Mouse (Mus musculus) thymus, postnatal 4 days (tissue): ENCODE results near the gene Hsf2bp.
A peak's percentile ranks its signal among the peaks of the same experiment; 100 is the strongest.

Experiments used
- DNase-seq: peaks from one replicate; pipeline ENCODE4 v3.0.0; 2021

Hsf2bp gene

DNA sequence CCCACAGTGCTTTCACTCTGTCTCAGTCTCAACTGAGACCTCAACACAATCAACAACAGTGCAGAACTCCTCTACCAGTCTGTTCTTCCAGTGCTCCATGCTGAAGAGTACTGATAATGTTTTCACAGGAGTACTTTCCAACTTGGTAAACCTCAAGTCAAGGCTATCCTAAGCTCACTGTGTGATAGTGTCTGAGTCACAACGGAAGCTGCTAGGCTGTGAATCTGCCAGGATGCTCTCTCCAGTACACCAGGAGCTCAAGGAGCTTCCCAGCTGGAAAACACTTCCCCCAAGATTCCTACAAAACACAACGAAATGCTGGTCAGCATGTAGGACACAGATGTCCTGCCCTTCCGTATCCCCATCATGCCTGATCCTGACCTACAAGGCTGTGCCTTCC is 7.8 kb downstream of the Hsf2bp start:
- DNase-seq: no peak

DNA sequence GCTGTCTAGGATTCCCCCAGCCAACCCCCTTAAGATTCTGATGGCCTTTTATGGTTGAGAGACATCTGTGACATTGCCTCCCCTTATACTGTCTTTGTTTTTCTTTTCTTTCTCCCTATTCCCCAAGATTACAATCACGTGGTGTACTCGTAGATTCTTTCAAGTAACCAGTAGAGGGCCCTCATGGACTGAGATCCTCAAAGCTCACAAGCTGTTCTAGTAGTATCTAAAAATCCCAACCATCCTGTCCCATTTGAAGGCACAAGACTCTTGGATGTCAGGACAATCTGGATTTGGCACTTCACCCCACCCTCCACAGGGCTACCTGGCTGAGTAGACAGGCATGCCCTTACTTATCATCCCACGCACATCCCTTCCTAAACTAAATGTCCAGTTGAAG is 8.5 kb downstream of the Hsf2bp start:
- DNase-seq: no peak

DNA sequence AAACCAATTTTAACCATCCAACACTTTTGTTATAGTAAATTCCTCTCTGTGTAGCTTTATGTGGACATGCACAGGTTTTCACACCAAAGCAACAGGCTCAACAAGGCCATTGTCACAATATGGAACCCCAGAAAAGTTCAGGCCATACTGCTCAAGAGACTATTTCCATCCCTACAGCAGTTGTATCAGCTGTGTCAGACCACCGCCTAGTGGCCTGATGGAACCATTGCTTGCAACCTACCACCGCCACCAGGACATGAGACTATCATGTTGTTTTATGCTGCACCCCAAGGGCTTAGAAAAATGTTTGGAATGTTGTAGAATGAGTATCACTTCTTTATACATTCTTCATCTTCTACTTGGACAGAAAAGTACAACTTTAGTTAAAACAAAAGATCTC is 10.8 kb downstream of the Hsf2bp start:
- DNase-seq: peak; percentile 75

DNA sequence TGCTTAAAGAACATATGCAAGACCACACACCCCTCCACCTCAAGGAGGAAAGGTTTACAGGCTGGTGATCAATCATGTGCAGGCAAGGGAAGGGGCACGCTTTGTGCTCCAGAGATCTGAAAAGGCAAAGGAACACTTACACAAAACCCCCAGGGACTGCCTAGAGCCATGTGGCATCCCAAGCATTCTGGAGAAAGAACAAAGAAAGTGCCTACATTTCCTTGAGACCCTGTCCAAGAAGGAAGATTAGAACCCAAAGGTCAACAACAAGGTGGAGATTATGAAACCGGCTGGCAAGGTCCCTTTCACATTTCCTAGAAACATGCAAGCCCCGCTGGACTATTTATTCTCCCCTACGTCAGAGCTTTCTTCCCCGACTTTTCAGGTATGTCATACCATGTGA is 11.5 kb downstream of the Hsf2bp start:
- no peak for DNase-seq

DNA sequence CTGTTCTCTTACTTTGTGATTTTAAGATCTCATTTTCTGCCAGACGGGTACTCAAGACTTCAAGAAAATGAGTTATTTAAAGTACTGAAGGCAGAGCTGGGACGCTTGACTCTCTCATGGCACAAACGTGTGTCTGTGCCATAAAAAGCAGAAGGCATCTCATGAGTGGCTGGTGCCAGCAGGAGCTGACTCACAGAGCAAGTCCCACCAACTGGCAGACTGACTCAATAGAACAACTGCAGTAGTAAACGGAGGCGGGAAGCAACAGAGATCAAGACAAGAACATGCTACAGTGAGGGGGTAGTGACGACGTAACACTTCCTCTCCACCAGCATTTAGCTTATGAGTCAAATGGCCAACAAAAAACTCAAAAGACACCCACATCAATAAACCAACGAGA is 13.1 kb downstream of the Hsf2bp start:
- DNase-seq: peak; percentile 17

DNA sequence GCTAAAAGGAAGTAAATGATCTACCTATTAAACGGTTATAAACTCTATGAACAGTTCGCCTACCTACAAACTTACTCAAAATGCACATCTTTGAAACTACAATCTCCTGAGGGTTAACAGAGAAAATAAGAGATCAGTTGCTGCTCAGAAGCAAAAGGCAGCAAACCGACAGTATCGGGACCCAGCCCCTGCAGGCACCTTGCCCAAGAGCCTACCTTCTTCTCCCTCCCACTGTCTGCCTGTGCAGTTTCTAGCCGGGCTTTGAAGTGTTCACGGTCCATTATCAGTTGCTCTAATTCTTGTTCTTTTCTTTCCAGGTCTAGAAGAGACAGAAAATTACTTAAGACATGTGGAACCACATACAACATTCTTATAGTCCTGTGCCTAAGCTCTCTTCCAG is 13.6 kb downstream of the Hsf2bp start:
- DNase-seq: no peak

DNA sequence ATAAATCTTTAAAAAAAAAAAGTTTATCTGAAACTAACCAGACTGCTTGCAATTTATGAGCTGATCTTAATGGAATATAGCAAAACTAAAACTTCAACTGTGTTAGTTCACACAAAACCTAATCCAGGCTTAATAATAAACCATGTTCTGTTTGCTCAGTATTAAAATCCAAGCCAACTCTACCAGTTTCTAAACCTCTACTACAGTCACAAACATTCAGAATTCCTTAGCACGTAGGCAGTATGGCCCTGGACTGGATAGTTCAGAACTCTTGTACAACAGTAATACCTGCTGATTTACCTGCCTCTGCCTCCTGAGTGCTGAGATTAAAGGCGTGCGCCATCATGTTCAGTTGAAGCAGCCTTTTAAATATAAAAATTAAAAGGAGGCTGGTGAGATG is 14.2 kb downstream of the Hsf2bp start:
- DNase-seq: no peak

DNA sequence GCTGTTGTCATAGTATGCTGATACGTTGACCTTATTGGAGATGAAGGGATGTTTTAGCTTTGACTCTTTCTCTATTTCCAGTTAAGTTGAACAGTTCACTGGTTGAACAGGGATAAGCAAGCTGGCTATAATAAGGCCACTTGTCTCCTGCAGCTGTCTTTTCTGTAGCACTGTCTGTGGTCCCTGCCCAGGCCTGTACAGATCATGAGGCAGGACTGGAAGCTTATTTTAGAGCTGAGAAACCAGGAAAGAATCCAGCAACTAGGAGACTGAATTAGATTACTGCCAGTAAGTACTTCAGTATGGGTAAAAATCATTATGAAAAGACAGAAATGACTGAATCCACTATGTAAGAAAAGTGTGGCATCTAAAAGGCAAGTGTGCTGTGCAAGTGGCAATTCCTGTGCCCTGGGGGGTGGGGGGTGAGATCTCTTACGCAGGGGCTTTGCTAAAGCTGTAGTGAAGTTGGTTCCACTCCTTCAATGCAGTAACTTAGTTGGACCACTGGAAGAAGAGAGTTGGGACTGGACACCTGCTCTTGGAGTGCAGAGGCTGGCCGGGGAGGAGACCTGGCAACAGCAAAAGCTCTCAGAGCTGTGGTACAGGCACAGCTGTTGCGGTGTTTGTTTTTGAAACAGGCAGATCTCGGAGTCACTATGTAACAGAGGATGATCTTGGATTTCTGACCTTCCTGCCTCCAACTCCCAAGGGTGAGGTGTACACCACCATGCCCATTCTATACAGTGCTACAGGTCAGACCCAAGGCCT is 17.8 kb downstream of the Hsf2bp start:
- no peak for DNase-seq

DNA sequence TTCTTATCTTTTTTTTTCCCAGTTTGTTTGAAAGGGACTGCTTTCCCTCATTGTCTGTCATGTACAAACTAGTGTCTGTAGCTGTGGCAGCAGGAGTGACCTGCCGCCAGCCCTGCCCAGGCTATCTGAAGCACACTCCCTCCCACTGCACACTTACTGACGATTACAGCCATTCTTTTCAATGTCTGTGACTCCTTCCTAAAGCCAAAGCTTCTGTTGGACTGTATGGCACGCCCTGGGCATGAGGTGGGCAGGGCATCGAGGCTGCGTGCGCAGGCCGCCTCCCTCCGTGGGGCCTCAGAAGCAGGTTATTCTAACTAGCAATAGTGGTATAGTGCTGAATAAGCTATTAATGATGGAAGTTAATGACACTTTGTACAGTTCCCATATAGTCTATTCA is 19.7 kb downstream of the Hsf2bp start:
- DNase-seq: no peak

DNA sequence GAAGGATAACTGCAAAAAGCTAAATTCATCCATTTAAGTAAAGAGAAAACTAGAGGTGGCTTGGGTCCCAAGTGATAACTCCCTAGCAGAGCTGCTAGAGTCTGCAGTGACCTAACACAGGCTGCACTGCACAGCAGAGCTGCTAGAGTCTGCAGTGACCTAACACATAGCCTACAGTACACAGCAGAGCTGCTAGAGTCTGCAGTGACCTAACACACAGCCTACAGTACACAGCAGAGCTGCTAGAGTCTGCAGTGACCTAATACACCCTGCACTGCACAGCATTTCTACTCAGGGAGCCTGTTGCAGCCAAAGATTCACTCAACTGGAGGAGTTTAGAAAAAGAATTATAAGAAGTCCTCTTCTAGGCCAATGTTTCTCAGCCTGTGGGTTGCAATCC is 22.5 kb downstream of the Hsf2bp start:
- DNase-seq: no peak

DNA sequence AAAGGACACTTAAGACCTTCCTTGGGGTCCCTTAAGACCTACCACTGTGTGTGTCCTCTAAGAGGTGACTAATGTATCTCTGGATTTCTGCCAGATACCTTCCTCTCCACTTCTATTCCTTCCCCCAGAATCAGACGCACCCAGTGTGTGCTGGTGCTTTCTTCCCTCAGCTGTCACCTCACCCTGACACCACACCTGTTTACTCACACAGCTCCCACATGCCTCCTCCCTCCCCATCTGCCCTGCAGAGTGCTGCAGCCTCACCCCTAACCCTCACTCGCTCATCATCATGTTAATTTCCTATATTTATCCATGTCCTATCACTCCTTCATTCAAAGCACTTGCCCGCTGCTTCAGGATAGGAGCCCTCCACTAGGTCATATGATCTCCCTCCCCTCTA is 23.9 kb downstream of the Hsf2bp start:
- DNase-seq: no peak

DNA sequence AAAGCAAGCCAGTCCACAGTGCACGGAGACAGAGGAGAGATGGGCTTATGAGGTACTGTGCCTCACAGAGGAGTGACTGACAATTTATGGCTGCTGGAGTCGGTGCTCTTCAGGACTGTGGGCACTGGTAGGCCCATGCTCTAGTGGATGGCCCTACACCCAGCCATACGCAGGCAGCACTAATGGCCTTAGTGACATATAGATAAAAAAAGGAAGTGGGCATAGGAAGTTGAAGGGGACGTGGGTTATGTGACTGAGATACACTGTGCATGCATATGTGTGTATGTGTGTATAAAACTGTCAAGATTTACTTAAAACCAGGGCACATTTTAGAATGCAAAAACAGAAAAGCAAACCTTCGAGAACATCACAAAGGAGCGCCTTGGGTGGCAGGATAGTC is 24.5 kb downstream of the Hsf2bp start:
- no peak for DNase-seq

DNA sequence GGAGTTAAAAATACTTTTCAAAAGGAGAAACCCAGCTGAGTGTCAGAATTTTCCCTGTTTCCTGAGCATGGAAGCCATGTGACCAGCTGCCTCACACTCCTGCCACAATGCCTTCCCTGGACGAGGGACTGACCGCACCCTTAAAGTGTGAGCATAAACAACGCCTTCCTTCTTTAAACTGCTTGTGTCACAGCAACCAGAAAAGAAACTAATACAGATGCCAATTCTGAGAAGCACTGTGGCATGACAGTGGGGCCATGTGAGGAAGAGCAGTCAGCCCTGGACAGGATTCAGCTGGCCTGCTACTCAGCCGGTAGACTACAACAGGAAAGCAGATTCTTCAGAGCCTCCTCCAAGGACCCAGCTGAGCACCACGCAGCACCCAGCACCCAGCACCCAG is 29.3 kb downstream of the Hsf2bp start:
- DNase-seq: no peak

DNA sequence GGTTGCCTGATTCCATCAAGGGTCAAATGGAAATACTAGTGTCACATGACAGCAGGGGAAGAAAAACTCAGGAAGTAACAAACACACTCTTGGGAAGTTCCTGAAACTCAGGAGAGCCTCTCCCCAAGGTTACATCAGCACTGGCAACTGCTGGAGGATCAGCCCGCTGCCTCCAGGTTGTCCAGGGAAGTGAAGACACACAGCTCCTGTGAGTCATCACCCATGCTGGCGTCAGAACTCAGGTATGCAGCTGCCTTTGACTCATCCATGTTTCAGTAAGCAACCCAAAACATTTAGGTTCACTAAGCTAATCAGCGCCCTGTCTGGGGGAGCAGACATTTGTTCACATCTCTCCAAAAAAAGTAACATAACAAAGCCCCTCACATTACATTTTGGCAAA is 32.9 kb downstream of the Hsf2bp start:
- no peak for DNase-seq

DNA sequence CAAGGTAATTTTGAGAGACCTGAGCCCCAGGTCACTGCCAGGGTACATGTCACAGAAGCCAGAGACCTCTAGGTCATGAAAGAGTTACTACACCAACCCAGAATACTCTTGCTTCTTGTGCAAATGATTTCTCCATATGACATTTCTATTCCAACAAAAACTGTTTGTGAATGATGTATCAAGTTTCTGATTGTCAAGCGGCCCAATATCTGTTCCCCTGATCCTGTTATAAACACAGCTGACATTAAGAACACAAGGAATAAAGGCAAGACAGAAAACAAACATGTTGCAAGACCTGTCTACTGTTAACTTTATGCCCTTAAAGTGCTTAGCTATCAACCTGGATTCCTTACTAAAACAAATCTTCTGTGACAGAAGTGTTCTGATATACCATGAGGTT is 37.8 kb downstream of the Hsf2bp start:
- DNase-seq: no peak

DNA sequence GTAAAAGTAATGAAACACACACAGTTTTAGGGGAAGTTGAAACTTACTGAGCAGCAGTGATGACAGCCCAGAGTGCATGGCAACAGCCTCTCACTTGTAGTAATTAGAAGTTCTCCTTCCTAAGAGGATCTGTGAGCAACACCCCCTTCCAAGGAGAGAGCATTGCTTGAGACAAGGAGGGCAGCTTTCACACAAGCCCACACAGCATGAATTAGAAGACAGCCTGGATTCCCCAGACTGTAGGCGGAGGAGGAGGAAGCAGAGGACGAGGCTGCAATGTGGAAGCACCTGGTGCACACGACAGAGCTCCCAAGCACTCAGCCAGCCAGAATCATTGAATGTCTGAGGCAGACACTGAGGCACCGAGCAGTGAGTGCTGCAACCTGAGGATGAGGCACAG is 39.8 kb downstream of the Hsf2bp start:
- no peak for DNase-seq

DNA sequence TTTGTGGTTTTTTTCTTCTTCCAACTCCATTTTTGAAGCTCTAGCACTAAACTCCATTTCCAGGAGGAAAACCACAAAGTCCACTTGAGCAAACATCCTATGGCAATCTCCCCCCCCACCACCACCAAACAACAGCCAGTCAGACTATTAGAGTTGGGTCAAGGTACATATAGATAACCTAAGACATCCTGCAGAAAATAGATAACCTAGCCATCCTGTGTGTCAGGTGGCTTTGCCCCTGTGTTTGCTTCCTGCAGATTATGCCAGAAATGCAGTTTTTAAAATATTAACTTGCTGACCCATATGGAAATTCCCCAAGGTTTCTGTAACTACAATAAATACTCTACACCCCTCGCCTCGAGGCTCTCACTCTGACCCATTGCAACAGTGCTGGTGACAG is 40.4 kb downstream of the Hsf2bp start:
- no peak for DNase-seq

DNA sequence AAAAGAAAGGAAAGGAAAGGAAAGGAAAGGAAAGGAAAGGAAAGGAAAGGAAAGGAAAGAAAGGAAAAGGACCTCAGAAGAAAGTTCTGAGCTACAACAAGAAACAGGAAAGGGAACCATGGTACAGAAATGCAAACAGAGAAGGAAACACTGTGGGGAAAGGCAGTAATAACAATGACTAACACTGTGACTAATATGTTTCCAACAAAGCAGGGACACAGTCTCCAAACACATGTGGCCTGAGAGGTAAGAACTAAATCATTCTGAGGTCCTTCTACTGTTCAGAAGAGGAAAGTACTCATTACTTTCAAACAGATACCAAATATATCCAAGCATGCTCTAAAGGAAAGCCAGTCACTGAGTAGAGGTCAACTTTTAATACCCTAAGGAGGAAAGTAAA is 42.0 kb downstream of the Hsf2bp start:
- no peak for DNase-seq

DNA sequence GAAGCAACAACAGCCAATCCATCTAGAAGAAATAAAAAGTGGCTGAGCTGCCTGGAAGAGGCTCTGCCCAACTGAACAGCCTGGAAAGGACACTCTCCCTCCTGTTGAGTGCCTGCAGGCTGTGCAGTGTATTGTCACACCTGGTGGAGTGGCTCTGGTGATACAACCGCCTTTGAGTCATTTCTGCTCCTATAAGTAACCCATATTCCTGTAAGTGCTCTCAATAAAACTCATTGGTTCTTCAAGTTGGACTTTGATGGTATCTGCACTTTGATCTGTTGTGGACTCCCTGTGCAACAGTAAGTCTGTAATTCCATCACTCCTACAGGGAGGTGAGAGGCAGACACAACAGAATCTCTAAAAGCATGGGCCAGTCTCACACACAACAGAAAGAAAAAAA is 42.8 kb downstream of the Hsf2bp start:
- no peak for DNase-seq

DNA sequence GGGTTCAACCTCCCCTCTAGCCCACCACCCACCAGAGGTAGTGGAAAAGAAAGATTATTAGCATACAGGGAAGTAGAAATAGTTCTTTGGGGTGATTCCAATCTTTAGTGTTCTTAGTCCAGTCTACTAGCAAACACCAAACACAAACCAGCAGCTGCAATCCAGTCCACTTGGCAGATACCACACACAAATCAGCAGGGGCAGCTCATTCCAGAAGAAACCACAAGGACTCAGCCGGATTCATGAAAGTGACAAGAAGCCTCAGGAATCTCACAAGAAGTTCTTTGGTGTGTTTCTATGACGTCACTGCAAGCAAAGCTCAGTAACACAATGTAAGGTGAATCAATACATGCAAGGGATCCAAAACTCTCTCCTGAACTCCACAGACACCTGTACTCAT is 44.1 kb downstream of the Hsf2bp start:
- DNase-seq: no peak

DNA sequence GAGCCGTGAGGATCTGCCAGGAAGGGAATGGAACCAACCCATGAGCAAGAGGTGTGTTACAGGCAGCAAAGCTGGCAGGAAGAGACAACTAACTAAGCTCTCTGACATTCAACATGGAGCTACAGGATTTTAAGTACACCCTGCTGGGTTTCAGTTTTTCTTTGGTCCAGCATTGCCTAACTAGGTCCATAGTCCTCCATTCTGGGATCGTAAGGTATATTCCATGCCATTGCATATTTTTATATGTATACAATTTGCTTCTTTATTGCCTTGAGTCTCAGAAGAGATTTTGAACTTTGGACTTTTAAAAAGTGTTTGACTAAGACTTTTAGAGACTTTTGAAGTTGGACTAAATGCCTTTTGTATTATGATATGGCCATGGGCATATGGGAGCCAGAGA is 47.1 kb downstream of the Hsf2bp start:
- DNase-seq: no peak

DNA sequence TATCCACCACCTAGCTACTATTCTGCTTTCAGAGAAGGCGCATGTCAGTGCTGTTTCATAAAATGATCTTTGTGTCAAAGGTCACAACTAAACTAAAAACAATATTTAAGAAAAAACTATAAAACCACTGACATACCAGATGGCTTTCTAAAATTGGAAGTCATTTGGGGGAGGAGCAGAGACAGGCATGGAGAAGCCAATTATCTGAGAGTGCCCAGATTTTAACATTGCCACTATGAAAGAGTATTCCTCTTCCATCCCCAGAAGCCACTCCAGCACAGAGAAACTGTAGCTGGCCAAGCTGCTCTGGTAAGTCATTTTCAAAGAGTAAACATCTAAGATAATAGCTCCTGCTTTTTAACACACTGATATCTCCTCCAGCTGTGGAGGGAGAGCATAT is 49.2 kb downstream of the Hsf2bp start:
- DNase-seq: no peak

DNA sequence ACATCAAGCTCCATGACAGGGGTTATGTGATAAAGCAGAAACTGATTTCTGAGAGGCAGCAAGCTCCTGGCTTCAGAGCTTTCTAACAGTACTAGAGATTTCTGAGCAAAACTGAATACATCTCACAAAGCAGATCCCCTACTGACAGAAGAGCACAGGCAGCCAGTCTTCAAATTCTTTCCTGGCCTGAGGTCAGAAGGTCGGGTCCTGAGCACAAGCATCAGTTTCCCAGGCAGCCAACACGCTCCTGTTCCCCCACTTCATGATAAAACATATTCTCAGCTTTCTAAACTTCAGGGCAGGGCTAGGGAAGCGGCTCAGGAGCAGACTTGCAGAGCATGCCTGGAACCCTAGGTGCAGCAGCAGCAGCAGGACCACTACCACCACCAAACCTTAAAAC is 52.7 kb downstream of the Hsf2bp start:
- no peak for DNase-seq

DNA sequence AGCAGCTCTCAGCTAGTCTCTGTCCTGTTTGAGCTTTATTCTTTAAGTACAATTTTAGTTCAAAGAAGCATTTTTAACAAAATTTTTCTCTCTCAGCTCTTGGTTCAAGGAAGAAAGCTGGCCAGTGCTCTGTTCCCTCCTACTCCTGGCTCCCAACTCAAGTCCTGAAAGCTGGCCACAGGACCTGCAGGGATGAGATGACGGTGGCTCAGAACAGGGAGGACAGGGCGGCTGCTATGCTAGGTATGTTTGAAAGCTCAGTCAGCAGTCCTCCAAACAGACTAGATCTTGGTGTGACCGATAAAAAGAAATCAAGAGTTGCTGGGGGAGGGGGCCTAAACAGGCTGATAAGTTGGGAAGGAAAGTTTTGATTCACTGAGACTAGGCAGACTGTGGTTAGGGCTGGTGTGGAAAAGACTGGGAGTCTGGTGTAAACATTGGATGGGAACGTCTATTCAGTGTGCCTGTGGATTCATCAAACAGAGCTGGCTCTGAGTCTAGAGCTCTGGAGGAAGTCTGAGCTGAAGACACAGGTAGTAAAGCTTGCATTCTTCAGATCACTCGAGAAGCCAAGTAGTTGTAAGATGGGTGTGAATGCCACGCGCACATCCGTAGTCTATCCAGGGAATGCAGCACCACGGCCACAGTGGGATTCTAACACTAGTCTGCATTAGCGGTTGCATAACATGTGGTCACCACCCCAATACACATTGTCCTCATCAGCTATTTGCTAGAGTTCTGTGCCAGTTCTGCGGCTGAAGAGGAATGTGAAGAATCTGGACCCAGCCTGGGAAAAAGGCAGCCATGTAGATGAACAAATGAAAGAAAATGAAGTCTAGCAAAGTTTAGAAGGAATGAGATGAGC is 53.6 kb downstream of the Hsf2bp start:
- no peak for DNase-seq

DNA sequence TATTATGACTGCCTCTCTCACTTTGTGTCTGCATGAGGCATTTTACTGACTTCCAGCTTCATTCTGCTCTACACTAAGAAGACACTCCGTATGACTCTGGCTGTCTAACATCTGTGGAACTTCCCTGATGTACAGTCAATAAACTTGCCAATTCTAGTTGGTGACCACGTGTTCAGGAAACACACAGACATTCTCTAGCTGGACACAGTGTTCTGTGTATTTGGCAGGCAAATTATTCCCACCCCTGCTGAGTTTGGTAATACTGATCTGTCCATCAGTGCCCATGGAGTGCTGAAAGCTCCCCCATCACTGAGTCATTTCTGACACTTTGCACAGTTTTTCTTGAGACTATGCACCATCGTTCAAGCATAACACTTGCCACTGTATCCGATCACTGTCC is 56.3 kb downstream of the Hsf2bp start:
- DNase-seq: no peak
